Comparison of ENCODE assay signal across 8 mouse cellular contexts in the genomic region with DNA sequence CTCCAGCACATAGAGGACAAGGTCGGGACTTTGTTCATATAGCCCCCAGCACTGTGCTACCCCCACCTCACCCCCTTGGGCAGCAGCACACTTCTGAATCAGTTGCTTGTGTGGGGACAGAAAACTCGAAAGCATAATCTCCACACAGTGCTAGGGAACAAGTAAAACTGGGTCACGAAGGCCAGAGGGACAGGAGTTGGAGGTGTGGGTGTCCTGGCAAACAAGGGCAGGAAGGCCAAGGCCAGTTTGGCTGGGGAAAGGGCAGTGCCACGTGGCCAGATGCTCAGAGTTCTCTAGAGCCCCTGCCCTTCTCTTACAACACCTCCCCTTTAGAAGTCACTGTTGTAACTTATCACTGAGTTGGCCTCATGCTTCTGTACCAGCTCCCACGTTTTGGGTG. TPM values are rescaled to one million over a fixed set of nuclear protein-coding genes. Genes with fewer than 3 reads are reported as not detected.
A peak's percentile ranks its signal among the peaks of the same experiment; 100 is the strongest.
DNase-seq lines count a peak whose midpoint lies in the region; ATAC-seq and TF ChIP-seq lines count a peak whose summit lies in the region.

No protein-coding gene starts in this region.

- intact Hi-C loops in left cerebral cortex, postnatal 4 days (cut with DNase I), result no loop called here

- 48% methylated on average over 5 of the region's 5 CpGs for WGBS in lung, embryonic 14.5 days
- 66% methylated on average over 5 of the region's 5 CpGs for WGBS in embryonic facial prominence, embryonic 13.5 days
- WGBS in limb, embryonic 14.5 days, result 63% methylated on average over 5 of the region's 5 CpGs

- H3K36me3 ChIP-seq in lung, embryonic 14.5 days (ENCODE audit: insufficient read depth), result peaks cover 12% of the 10 kb centered on the region; the same call in 1 of the 2 replicates
- no peaks in the 10 kb centered on the region for H3K36me3 ChIP-seq in embryonic facial prominence, embryonic 13.5 days
- peaks cover 10% of the 10 kb centered on the region; the same call in 1 of the 2 replicates for H3K36me3 ChIP-seq in limb, embryonic 14.5 days (ENCODE audit: control insufficient read depth, insufficient read depth, low read length)

- DNase-seq in adrenal gland, postnatal 10 days, result peak; percentile 64
- DNase-seq in adrenal gland, adult 8-10 months, result no peak
- DNase-seq in lung, embryonic 14.5 days, result no peak
- DNase-seq in lung, postnatal 25 days (ENCODE audit: low spot score), result no peak
- DNase-seq in limb, embryonic 14.5 days (ENCODE audit: low spot score), result no peak
- no peak for DNase-seq in Muller cell, postnatal 12 days (ENCODE audit: inconsistent ontology term)
- no peak for DNase-seq in left cerebral cortex, postnatal 4 days

- H3K4me3 ChIP-seq in lung, embryonic 14.5 days (ENCODE audit: low read depth, low read length), result no peak overlapping the region
- no peak overlapping the region for H3K4me3 ChIP-seq in embryonic facial prominence, embryonic 13.5 days
- H3K4me3 ChIP-seq in limb, embryonic 14.5 days (replicated peaks; ENCODE audit: low read length), result no peak overlapping the region

- no peak overlapping the region for H3K9ac ChIP-seq in lung, embryonic 14.5 days
- H3K9ac ChIP-seq in embryonic facial prominence, embryonic 13.5 days, result peak overlapping the region; percentile 97
- 0 out of 2 replicates have a peak overlapping the region, but pooled peaks have one; percentile 5 for H3K9ac ChIP-seq in limb, embryonic 14.5 days (ENCODE audit: low read depth, low read length, severe bottlenecking)

- no peak for ATAC-seq in lung, embryonic 14.5 days (ENCODE audit: insufficient read depth)
- no peak for ATAC-seq in embryonic facial prominence, embryonic 13.5 days (ENCODE audit: insufficient number of reproducible peaks, insufficient read depth, low FRiP score, low TSS enrichment, low read depth)
- ATAC-seq in limb, embryonic 14.5 days (ENCODE audit: low FRiP score, low read depth), result no peak

- peak overlapping the region; percentile 10; the same call in 1 of the 2 replicates for H3K4me2 ChIP-seq in lung, embryonic 14.5 days
- H3K4me2 ChIP-seq in embryonic facial prominence, embryonic 13.5 days, result peak overlapping the region; percentile 73
- H3K4me2 ChIP-seq in limb, embryonic 14.5 days (replicated peaks; ENCODE audit: low read depth, low read length, severe bottlenecking), result no peak overlapping the region

- no peak for TF ChIP-seq POLR2A in limb, embryonic 14.5 days (IDR thresholded peaks at IDR 0.05; ENCODE audit: borderline replicate concordance, extremely low read depth, insufficient read depth, insufficient read length)

- TF ChIP-seq CTCF in lung, embryonic 14.5 days (IDR thresholded peaks at IDR 0.05; ENCODE audit: low read depth), result no peak

- H3K4me1 ChIP-seq in lung, embryonic 14.5 days (ENCODE audit: insufficient read depth), result peaks cover 13% of the 10 kb centered on the region
- H3K4me1 ChIP-seq in embryonic facial prominence, embryonic 13.5 days, result peaks cover 68% of the 10 kb centered on the region
- H3K4me1 ChIP-seq in limb, embryonic 14.5 days (ENCODE audit: control insufficient read depth, insufficient read depth, low read length), result peaks cover 29% of the 10 kb centered on the region

- no peaks in the 10 kb centered on the region for H3K27me3 ChIP-seq in lung, embryonic 14.5 days (ENCODE audit: insufficient read depth, low read length)
- H3K27me3 ChIP-seq in embryonic facial prominence, embryonic 13.5 days, result no peaks in the 10 kb centered on the region
- no peaks in the 10 kb centered on the region for H3K27me3 ChIP-seq in limb, embryonic 14.5 days (ENCODE audit: control insufficient read depth, insufficient read depth, low read length)

- no peaks in the 10 kb centered on the region for H3K9me3 ChIP-seq in lung, embryonic 14.5 days (ENCODE audit: low read depth, low read length)
- H3K9me3 ChIP-seq in embryonic facial prominence, embryonic 13.5 days, result no peaks in the 10 kb centered on the region
- H3K9me3 ChIP-seq in limb, embryonic 14.5 days (ENCODE audit: control insufficient read depth, low read length), result no peaks in the 10 kb centered on the region

- no peak overlapping the region for H3K27ac ChIP-seq in lung, embryonic 14.5 days (ENCODE audit: low read depth)
- no peak overlapping the region for H3K27ac ChIP-seq in embryonic facial prominence, embryonic 13.5 days
- H3K27ac ChIP-seq in limb, embryonic 14.5 days (replicated peaks; ENCODE audit: low read depth, low read length), result no peak overlapping the region

RNA-seq across cellular contexts. Expression of gene Atf5, which starts 3.4 kb away (rescaled TPM):
- 100 to 1,000 TPM; 144 to 202 TPM for total RNA-seq in adrenal gland, postnatal 10 days (2021)
- 100 to 1,000 TPM in 1 of 4 experiments, 10 to 100 TPM in 3; 76.2 to 108 (median 82.7) TPM for total RNA-seq in adrenal gland, adult 8-10 months (2022)
- 3.1 TPM in 2 replicates for polyA plus RNA-seq in lung, embryonic 14.5 days (2014; fragmentation: Nextera tagmentation; extraction: Ambion mirVana)
- 6.4 and 6.5 TPM in 2 replicates for polyA plus RNA-seq in embryonic facial prominence, embryonic 13.5 days (2015; fragmentation: Nextera tagmentation; extraction: Ambion mirVana)
- polyA plus RNA-seq in limb, embryonic 14.5 days (2012; rRNA removed), result 47.9 and 69.8 TPM in 2 replicates
- polyA plus RNA-seq in limb, embryonic 14.5 days (2014; fragmentation: Nextera tagmentation; extraction: Ambion mirVana), result 3.1 and 3.7 TPM in 2 replicates
- 10 to 100 TPM; 22.6 to 23.5 TPM for total RNA-seq in left cerebral cortex, postnatal 4 days (2021)

RNA-seq across cellular contexts. Expression of gene Il4i1, which starts 3.7 kb away (rescaled TPM):
- total RNA-seq in adrenal gland, postnatal 10 days (2021), result 1 to 10 TPM; 5.2 TPM
- 1 to 10 TPM; 1.7 to 3.7 (median 2.5) TPM for total RNA-seq in adrenal gland, adult 8-10 months (2022)
- 0.93 and 1.5 TPM in 2 replicates for polyA plus RNA-seq in lung, embryonic 14.5 days (2014; fragmentation: Nextera tagmentation; extraction: Ambion mirVana)
- polyA plus RNA-seq in embryonic facial prominence, embryonic 13.5 days (2015; fragmentation: Nextera tagmentation; extraction: Ambion mirVana), result 1.7 and 2.2 TPM in 2 replicates
- polyA plus RNA-seq in limb, embryonic 14.5 days (2012; rRNA removed), result 0.87 and 1.0 TPM in 2 replicates
- polyA plus RNA-seq in limb, embryonic 14.5 days (2014; fragmentation: Nextera tagmentation; extraction: Ambion mirVana), result 1.6 and 2.5 TPM in 2 replicates
- 1 to 10 TPM; 1.0 TPM for total RNA-seq in left cerebral cortex, postnatal 4 days (2021)

RNA-seq across cellular contexts. Expression of gene Nup62, which starts 4.0 kb away (rescaled TPM):
- 10 to 100 TPM; 44.3 to 47.1 TPM for total RNA-seq in adrenal gland, postnatal 10 days (2021)
- 10 to 100 TPM; 33.8 to 42.8 (median 37.8) TPM for total RNA-seq in adrenal gland, adult 8-10 months (2022)
- 65.8 and 68.9 TPM in 2 replicates for polyA plus RNA-seq in lung, embryonic 14.5 days (2014; fragmentation: Nextera tagmentation; extraction: Ambion mirVana)
- 93.5 and 100 TPM in 2 replicates for polyA plus RNA-seq in embryonic facial prominence, embryonic 13.5 days (2015; fragmentation: Nextera tagmentation; extraction: Ambion mirVana)
- polyA plus RNA-seq in limb, embryonic 14.5 days (2012; rRNA removed), result 92.5 and 133 TPM in 2 replicates
- polyA plus RNA-seq in limb, embryonic 14.5 days (2014; fragmentation: Nextera tagmentation; extraction: Ambion mirVana), result 53.0 and 53.9 TPM in 2 replicates
- 10 to 100 TPM; 50.3 to 51.1 TPM for total RNA-seq in left cerebral cortex, postnatal 4 days (2021)

RNA-seq across cellular contexts. Expression of gene Akt1s1, which starts 28.9 kb away (rescaled TPM):
- total RNA-seq in adrenal gland, postnatal 10 days (2021), result 100 to 1,000 TPM in 1 of 2 experiments, 10 to 100 TPM in 1; 92.4 to 109 TPM
- total RNA-seq in adrenal gland, adult 8-10 months (2022), result 100 to 1,000 TPM; 106 to 137 (median 120) TPM
- 61.9 and 76.9 TPM in 2 replicates for polyA plus RNA-seq in lung, embryonic 14.5 days (2014; fragmentation: Nextera tagmentation; extraction: Ambion mirVana)
- polyA plus RNA-seq in embryonic facial prominence, embryonic 13.5 days (2015; fragmentation: Nextera tagmentation; extraction: Ambion mirVana), result 104 and 110 TPM in 2 replicates
- polyA plus RNA-seq in limb, embryonic 14.5 days (2012; rRNA removed), result 179 and 270 TPM in 2 replicates
- 66.1 and 70.5 TPM in 2 replicates for polyA plus RNA-seq in limb, embryonic 14.5 days (2014; fragmentation: Nextera tagmentation; extraction: Ambion mirVana)
- 10 to 100 TPM; 74.1 to 85.4 TPM for total RNA-seq in left cerebral cortex, postnatal 4 days (2021)

RNA-seq across cellular contexts. Expression of gene Tbc1d17, which starts 29.0 kb away (rescaled TPM):
- total RNA-seq in adrenal gland, postnatal 10 days (2021), result 10 to 100 TPM; 61.9 to 73.1 TPM
- 10 to 100 TPM; 69.4 to 94.9 (median 86.1) TPM for total RNA-seq in adrenal gland, adult 8-10 months (2022)
- polyA plus RNA-seq in lung, embryonic 14.5 days (2014; fragmentation: Nextera tagmentation; extraction: Ambion mirVana), result 60.1 and 73.7 TPM in 2 replicates
- polyA plus RNA-seq in embryonic facial prominence, embryonic 13.5 days (2015; fragmentation: Nextera tagmentation; extraction: Ambion mirVana), result 83.1 and 91.0 TPM in 2 replicates
- polyA plus RNA-seq in limb, embryonic 14.5 days (2012; rRNA removed), result 86.0 and 103 TPM in 2 replicates
- polyA plus RNA-seq in limb, embryonic 14.5 days (2014; fragmentation: Nextera tagmentation; extraction: Ambion mirVana), result 76.0 and 81.7 TPM in 2 replicates
- total RNA-seq in left cerebral cortex, postnatal 4 days (2021), result 10 to 100 TPM; 57.1 to 68.3 TPM
